Mouse (Mus musculus): ENCODE data around the gene Bdkrb2. TPM values are rescaled to one million over a fixed set of nuclear protein-coding genes. Genes with fewer than 3 reads are reported as not detected.

Gene Bdkrb2
- polyA plus RNA-seq, 2 experiments from 2014 or later, result not detected

GRCm38 (mm10) chr12:105593471-105593870 is 30.4 kb downstream of the Bdkrb2 start:
- ATAC-seq, result no peak

- no peak for ATAC-seq
These were observed 34.1 kb downstream of the Bdkrb2 start for GRCm38 (mm10) chr12:105597135-105597534.

- no peak for ATAC-seq
These were observed 35.5 kb downstream of the Bdkrb2 start for GRCm38 (mm10) chr12:105598503-105598902.

- no peak for ATAC-seq
These were observed 36.1 kb downstream of the Bdkrb2 start for GRCm38 (mm10) chr12:105599098-105599497.

GRCm38 (mm10) chr12:105601586-105601985 is 38.6 kb downstream of the Bdkrb2 start:
- no peak for ATAC-seq

GRCm38 (mm10) chr12:105602581-105603210 is 39.7 kb downstream of the Bdkrb2 start, which contains the start of gene Bdkrb1:
Bdkrb1 (plus strand) TSS chr12:105603085.
- no peak for ATAC-seq

- no peak for ATAC-seq
These were observed 40.9 kb downstream of the Bdkrb2 start for GRCm38 (mm10) chr12:105603904-105604303.

- ATAC-seq, result no peak
These were observed 42.2 kb downstream of the Bdkrb2 start for GRCm38 (mm10) chr12:105605212-105605611.

- no peak for ATAC-seq
These were observed 43.9 kb downstream of the Bdkrb2 start for GRCm38 (mm10) chr12:105606881-105607280.

GRCm38 (mm10) chr12:105611045-105611444 is 48.0 kb downstream of the Bdkrb2 start:
- no peak for ATAC-seq

- no peak for ATAC-seq
These were observed 48.7 kb downstream of the Bdkrb2 start for GRCm38 (mm10) chr12:105611748-105612147.

GRCm38 (mm10) chr12:105613559-105613958 is 50.5 kb downstream of the Bdkrb2 start:
- no peak for ATAC-seq

GRCm38 (mm10) chr12:105622048-105622447 is 59.0 kb downstream of the Bdkrb2 start:
- no peak for ATAC-seq

GRCm38 (mm10) chr12:105622981-105623539 is 60.0 kb downstream of the Bdkrb2 start:
- ATAC-seq, result no peak

- no peak for ATAC-seq
These were observed 62.8 kb downstream of the Bdkrb2 start for GRCm38 (mm10) chr12:105625798-105626197.

GRCm38 (mm10) chr12:105634374-105635067 is 71.5 kb downstream of the Bdkrb2 start:
- ATAC-seq, result no peak

GRCm38 (mm10) chr12:105636551-105636950 is 73.5 kb downstream of the Bdkrb2 start:
- no peak for ATAC-seq

- ATAC-seq, result no peak
These were observed 74.5 kb downstream of the Bdkrb2 start for GRCm38 (mm10) chr12:105637554-105637953.

- ATAC-seq, result no peak
These were observed 79.8 kb downstream of the Bdkrb2 start for GRCm38 (mm10) chr12:105642770-105643321.

Data from activated CD4-positive, CD25-positive, alpha-beta regulatory T cell, adult 4 months (primary cell).